Mouse (Mus musculus) megakaryocyte, embryonic 14.5 days (primary cell): ENCODE results near the gene Nfkbia.

Source experiments
- FLI1 ChIP-seq: IDR thresholded peaks from 2 replicates; pipeline ENCODE4 v1.6.1; 2012; ENCODE audit warnings: low read length, inconsistent platforms, mixed read lengths
- GATA1 ChIP-seq: IDR thresholded peaks from 3 replicates; pipeline ENCODE4 v1.6.1; 2012; ENCODE audit warnings: mixed read lengths, low read length, inconsistent platforms, borderline replicate concordance

DNA sequence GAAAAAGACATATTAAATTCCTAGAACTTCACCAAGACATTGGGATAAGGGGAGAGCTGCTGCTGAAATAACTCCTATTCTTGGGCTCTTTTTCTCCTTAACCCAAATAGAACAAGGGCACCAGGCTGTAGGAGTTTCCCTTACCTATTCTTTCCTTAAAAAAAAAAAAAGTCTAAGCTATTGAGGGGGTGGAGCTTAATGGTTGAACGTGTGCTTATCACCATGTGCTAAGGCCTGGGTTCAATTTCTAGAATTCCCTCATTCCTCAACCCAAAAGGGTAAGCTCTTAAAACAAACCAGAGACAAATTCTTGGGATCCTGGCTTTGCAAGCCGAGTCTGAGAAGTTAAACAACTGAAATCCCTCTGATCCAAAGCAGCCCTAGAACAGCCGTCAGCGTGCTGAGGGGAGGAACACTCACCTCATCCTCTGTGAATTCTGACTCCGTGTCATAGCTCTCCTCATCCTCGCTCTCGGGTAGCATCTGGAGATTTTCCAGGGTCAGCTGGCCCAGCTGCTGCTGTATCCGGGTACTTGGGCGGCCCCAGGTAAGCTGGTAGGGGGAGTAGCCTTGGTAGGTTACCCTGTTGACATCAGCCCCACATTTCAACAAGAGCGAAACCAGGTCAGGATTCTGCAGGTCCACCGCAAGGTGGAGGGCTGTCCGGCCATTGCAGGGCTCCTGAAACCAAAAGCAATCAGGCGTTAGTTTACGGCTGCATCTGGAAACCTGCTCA is 2.3 kb downstream of the Nfkbia start:
- TF ChIP-seq GATA1 (no peak), FLI1 (no peak)
